Mouse (Mus musculus) myocyte (in vitro differentiated cells): ENCODE measurements around the gene Bend3. TPM values are rescaled to one million over a fixed set of nuclear protein-coding genes. Genes with fewer than 3 reads are reported as not detected.

Source experiments
- H3K27me3 ChIP-seq: one replicate; pipeline ENCODE4 v1.6.1; 2011; ENCODE audit not compliant: control insufficient read depth, insufficient read depth, insufficient read length
- H3K36me3 ChIP-seq: one replicate; pipeline ENCODE4 v1.6.1; 2011; ENCODE audit not compliant: control insufficient read depth, insufficient read depth
- H3K4me2 ChIP-seq: one replicate; pipeline ENCODE4 v1.6.1; 2011; ENCODE audit warnings: low read depth, control low read depth
- H3K4me3 ChIP-seq: one replicate; pipeline ENCODE4 v1.5.1; 2011; ENCODE audit warnings: mild to moderate bottlenecking, control low read depth, moderate library complexity
- H3K79me2 ChIP-seq: one replicate; pipeline ENCODE4 v1.6.1; 2011; ENCODE audit not compliant: control insufficient read depth, insufficient read depth
- H3ac ChIP-seq: one replicate; pipeline ENCODE4 v1.6.1; 2011; ENCODE audit not compliant: control insufficient read depth, insufficient read length
- CEBPB ChIP-seq: IDR thresholded peaks from 2 replicates; pipeline ENCODE4 v1.6.1; 2011; ENCODE audit warnings: mild to moderate bottlenecking, moderate library complexity; ENCODE audit not compliant: poor library complexity, insufficient read depth, severe bottlenecking
- E2F4 ChIP-seq: IDR thresholded peaks from one replicate; pipeline ENCODE4 v1.6.1; 2011; ENCODE audit warnings: mild to moderate bottlenecking, control low read depth, moderate library complexity; ENCODE audit not compliant: insufficient read depth
- MAX ChIP-seq: IDR thresholded peaks from one replicate; pipeline ENCODE4 v1.6.1; 2011; ENCODE audit warnings: low read depth, mild to moderate bottlenecking, control low read depth
- MYOD1 ChIP-seq, 3 experiments: IDR thresholded peaks; one replicate each; pipeline ENCODE4 v1.6.1; 2011; ENCODE audit warnings: control low read depth in 2 of 3, low read depth in 2 of 3, mild to moderate bottlenecking in 2 of 3, moderate library complexity in 1 of 3; ENCODE audit not compliant: insufficient read length in 2 of 3, control insufficient read depth in 1 of 3
- MYOG ChIP-seq, 3 experiments: IDR thresholded peaks; one replicate each; pipeline ENCODE4 v1.6.1; 2011; ENCODE audit warnings: control low read depth in 2 of 3, low read depth in 2 of 3, mild to moderate bottlenecking in 2 of 3; ENCODE audit not compliant: insufficient read length in 2 of 3, control insufficient read depth in 1 of 3, insufficient read depth in 1 of 3
- POLR2A ChIP-seq: IDR thresholded peaks from one replicate; pipeline ENCODE4 v1.6.1; 2011; ENCODE audit warnings: low read depth, mild to moderate bottlenecking, control low read depth, moderate library complexity; ENCODE audit not compliant: insufficient read length
- POLR2AphosphoS2 ChIP-seq: IDR thresholded peaks from one replicate; pipeline ENCODE4 v1.6.1; 2011; ENCODE audit warnings: low read depth, control low read depth; ENCODE audit not compliant: insufficient read length
- REST ChIP-seq: IDR thresholded peaks from one replicate; pipeline ENCODE4 v1.6.1; 2011; ENCODE audit warnings: mild to moderate bottlenecking, control low read depth, moderate library complexity; ENCODE audit not compliant: insufficient read depth, insufficient read length
- SRF ChIP-seq: IDR thresholded peaks from one replicate; pipeline ENCODE4 v1.6.1; 2011; ENCODE audit warnings: low read depth; ENCODE audit not compliant: control insufficient read depth, insufficient read length
- TCF12 ChIP-seq: IDR thresholded peaks from one replicate; pipeline ENCODE4 v1.6.1; 2011; ENCODE audit warnings: mild to moderate bottlenecking, control low read depth; ENCODE audit not compliant: poor library complexity, insufficient read depth, severe bottlenecking
- TCF3 ChIP-seq: IDR thresholded peaks from one replicate; pipeline ENCODE4 v1.6.1; 2011; ENCODE audit warnings: low read depth, control low read depth; ENCODE audit not compliant: insufficient read length
- USF1 ChIP-seq: IDR thresholded peaks from one replicate; pipeline ENCODE4 v1.6.1; 2011; ENCODE audit warnings: low read depth, mild to moderate bottlenecking, control low read depth, moderate library complexity
- polyA plus RNA-seq: library from polyadenylated mRNA; unstranded; fragments of >200 nt; fragmentation: generic; extraction: Trizol; gene quantifications from one replicate; pipeline ENCODE4 v1.2.1, GENCODE M21; 2012; ENCODE audit warnings: missing spikeins

Gene Bend3
- polyA plus RNA-seq, 1 experiment, result 3.0 TPM

- H3K79me2 ChIP-seq, result no peaks in the 10 kb centered on the region
- H3K4me2 ChIP-seq, result no peak overlapping the region
- no peaks in the 10 kb centered on the region for H3K36me3 ChIP-seq
- TF ChIP-seq TCF3 (no peak), REST (no peak), MYOG (IDR thresholded peaks at IDR 0.05; ENCODE audit: control insufficient read depth in 1 of 3, insufficient read depth in 1 of 3, insufficient read length in 2 of 3, low read depth in 2 of 3) (no peak), MYOD1 (IDR thresholded peaks at IDR 0.05; ENCODE audit: control insufficient read depth in 1 of 3, insufficient read length in 2 of 3, low read depth in 2 of 3) (no peak)
- no peak overlapping the region for H3K4me3 ChIP-seq
- H3K27me3 ChIP-seq, result peaks cover 5% of the 10 kb centered on the region
- H3ac ChIP-seq, result no peak overlapping the region
These were observed 72.8 kb downstream of the Bend3 start for GRCm38 (mm10) chr10:43551388-43551787.

- Histone ChIP-seq H3K4me3 (no peak overlapping the region), H3ac (no peak overlapping the region), H3K27me3 (peaks cover 19% of the 10 kb centered on the region), H3K36me3 (no peaks in the 10 kb centered on the region), H3K4me2 (no peak overlapping the region), H3K79me2 (no peaks in the 10 kb centered on the region)
- TF ChIP-seq MYOG (IDR thresholded peaks at IDR 0.05; ENCODE audit: control insufficient read depth in 1 of 3, insufficient read depth in 1 of 3, insufficient read length in 2 of 3, low read depth in 2 of 3) (no peak), E2F4 (no peak)
These were observed 79.1 kb downstream of the Bend3 start for GRCm38 (mm10) chr10:43557630-43558165.

- H3K36me3 ChIP-seq, result no peaks in the 10 kb centered on the region
- no peaks in the 10 kb centered on the region for H3K79me2 ChIP-seq
- H3K4me2 ChIP-seq, result no peak overlapping the region
- H3ac ChIP-seq, result no peak overlapping the region
- peaks cover 19% of the 10 kb centered on the region for H3K27me3 ChIP-seq
- H3K4me3 ChIP-seq, result no peak overlapping the region
- TF ChIP-seq TCF3 (no peak), USF1 (no peak), REST (no peak), POLR2AphosphoS2 (no peak), MYOD1 (IDR thresholded peaks at IDR 0.05; ENCODE audit: control insufficient read depth in 1 of 3, insufficient read length in 2 of 3, low read depth in 2 of 3) (no peak), SRF (no peak)
These were observed 80.7 kb downstream of the Bend3 start for GRCm38 (mm10) chr10:43559313-43559712.

- no peaks in the 10 kb centered on the region for H3K79me2 ChIP-seq
- TF ChIP-seq SRF (no peak), MYOD1 (IDR thresholded peaks at IDR 0.05; ENCODE audit: control insufficient read depth in 1 of 3, insufficient read length in 2 of 3, low read depth in 2 of 3) (no peak), TCF3 (no peak), E2F4 (no peak), REST (no peak), TCF12 (no peak), MYOG (IDR thresholded peaks at IDR 0.05; ENCODE audit: control insufficient read depth in 1 of 3, insufficient read depth in 1 of 3, insufficient read length in 2 of 3, low read depth in 2 of 3) (no peak), POLR2AphosphoS2 (no peak), USF1 (no peak), CEBPB (no peak), POLR2A (no peak), MAX (no peak)
- no peak overlapping the region for H3K4me3 ChIP-seq
- H3K36me3 ChIP-seq, result no peaks in the 10 kb centered on the region
- H3ac ChIP-seq, result no peak overlapping the region
- H3K27me3 ChIP-seq, result peaks cover 19% of the 10 kb centered on the region
- no peak overlapping the region for H3K4me2 ChIP-seq
These were observed 82.1 kb downstream of the Bend3 start for GRCm38 (mm10) chr10:43560765-43561164.

GRCm38 (mm10) chr10:43561311-43561710, 82.7 kb downstream of the Bend3 start:
- no peak overlapping the region for H3ac ChIP-seq
- no peak overlapping the region for H3K4me3 ChIP-seq
- H3K4me2 ChIP-seq, result no peak overlapping the region
- peaks cover 19% of the 10 kb centered on the region for H3K27me3 ChIP-seq
- no peaks in the 10 kb centered on the region for H3K79me2 ChIP-seq
- no peaks in the 10 kb centered on the region for H3K36me3 ChIP-seq
- TF ChIP-seq MAX (no peak), POLR2AphosphoS2 (no peak), SRF (no peak), USF1 (no peak), E2F4 (no peak), MYOD1 (IDR thresholded peaks at IDR 0.05; ENCODE audit: control insufficient read depth in 1 of 3, insufficient read length in 2 of 3, low read depth in 2 of 3) (no peak), POLR2A (no peak), MYOG (IDR thresholded peaks at IDR 0.05; ENCODE audit: control insufficient read depth in 1 of 3, insufficient read depth in 1 of 3, insufficient read length in 2 of 3, low read depth in 2 of 3) (no peak), CEBPB (no peak), REST (no peak), TCF3 (no peak), TCF12 (no peak)

Other genes with a start within 250 kb of the Bend3 start
- gene Gm9803, start 45.3 kb downstream of the Bend3 start, polyA plus RNA-seq, result 11.3 TPM
- gene 1700021F05Rik, start 62.2 kb downstream of the Bend3 start, polyA plus RNA-seq, result 52.6 TPM
- 31.2 TPM for gene Cd24a, start 99.5 kb downstream of the Bend3 start, polyA plus RNA-seq